Mouse (Mus musculus) spleen, adult 2 months (tissue): ENCODE results near the gene Pkn1. TPM values are rescaled to one million over a fixed set of nuclear protein-coding genes. Genes with fewer than 3 reads are reported as not detected.

Experiments
- DNase-seq, 2 experiments: peaks; one replicate each; pipeline versions ENCODE4 v3.0.0 to v3.0.0-alpha.2; 2012 to 2021; ENCODE audit warnings: low spot score in 2 of 2, low read depth in 1 of 2
- H3K27ac ChIP-seq: fragments of 200-500 bp; 2 replicates; pipeline ENCODE4 v1.5.1; 2012; ENCODE audit warnings: low read length, inconsistent platforms; ENCODE audit not compliant: insufficient read depth
- H3K27me3 ChIP-seq: fragments of 200-500 bp; 2 replicates; pipeline ENCODE4 v1.6.1; 2012; ENCODE audit warnings: mild to moderate bottlenecking, moderate library complexity, low read length, inconsistent platforms; ENCODE audit not compliant: control insufficient read depth, insufficient read depth
- H3K36me3 ChIP-seq: fragments of 200-500 bp; 2 replicates; pipeline ENCODE4 v1.6.1; 2012; ENCODE audit warnings: mild to moderate bottlenecking, low read length, inconsistent platforms; ENCODE audit not compliant: control insufficient read depth, insufficient read depth
- H3K4me1 ChIP-seq: fragments of 200-500 bp; 2 replicates; pipeline ENCODE4 v1.6.1; 2011; ENCODE audit warnings: inconsistent platforms; ENCODE audit not compliant: control insufficient read depth, insufficient read depth, insufficient read length
- H3K4me3 ChIP-seq: fragments of 200-500 bp; 2 replicates; pipeline ENCODE4 v1.5.1; 2011; ENCODE audit warnings: mild to moderate bottlenecking, inconsistent platforms; ENCODE audit not compliant: insufficient read depth, insufficient read length; ENCODE audit errors: extremely low read depth
- CTCF ChIP-seq: fragments of 200-500 bp; IDR thresholded peaks from 2 replicates; pipeline ENCODE4 v1.5.1; 2011; ENCODE audit warnings: mild to moderate bottlenecking, inconsistent platforms; ENCODE audit not compliant: insufficient read depth, insufficient read length, insufficient replicate concordance; ENCODE audit errors: extremely low read depth
- POLR2A ChIP-seq: fragments of 200-500 bp; IDR thresholded peaks from 2 replicates; pipeline ENCODE4 v1.6.1; 2011; ENCODE audit warnings: low read depth, low read length, inconsistent platforms
- WGBS: fragments of 180-500 bp; shearing (Covaris S2); methylation state at CpG from one replicate; pipeline ENCODE4 v1.1.7; 2018; 5-methylcytosine and 5-hydroxymethylcytosine counted together
- polyA plus RNA-seq: library from polyadenylated mRNA; depleted of rRNA; stranded (reverse); fragments of >200 nt; gene quantifications from 2 replicates; pipeline ENCODE4 v1.2.3, GENCODE M21; 2012

The Pkn1 gene
- polyA plus RNA-seq, 1 experiment = 165 TPM

DNA sequence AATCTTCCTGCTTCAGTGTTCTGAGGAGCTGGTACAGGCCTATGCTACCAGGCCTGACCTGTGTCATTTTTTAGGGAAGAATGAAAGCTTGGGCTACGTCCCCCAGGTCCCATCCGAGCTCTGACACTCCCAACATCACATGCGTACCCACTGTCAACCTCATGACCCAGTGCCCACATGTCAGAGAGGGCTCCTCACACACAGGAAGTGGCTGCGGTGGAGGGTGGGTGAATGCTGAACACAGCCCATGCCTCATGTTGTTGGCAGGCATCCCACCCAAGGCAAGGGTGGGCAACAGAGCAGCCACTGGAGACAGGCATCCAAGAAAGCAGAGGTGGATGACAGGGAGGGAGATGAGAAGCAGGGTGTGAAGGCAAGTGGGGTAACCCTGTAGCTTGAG is 37.7 kb upstream of the Pkn1 start:
- peak; percentile 74 to 78 for DNase-seq
- TF ChIP-seq CTCF (no peak), POLR2A (no peak)
- peaks cover 31% of the 10 kb centered on the region; the same call in 1 of the 2 replicates for H3K4me1 ChIP-seq
- peak overlapping the region; percentile 98 for H3K27ac ChIP-seq
- no peaks in the 10 kb centered on the region for H3K27me3 ChIP-seq
- whole genome bisulfite sequencing = 13% methylated on average over 4 of the region's 4 CpGs
- H3K36me3 ChIP-seq = peaks cover 25% of the 10 kb centered on the region
- H3K4me3 ChIP-seq = no peak overlapping the region; the same call in 1 of the 2 replicates

DNA sequence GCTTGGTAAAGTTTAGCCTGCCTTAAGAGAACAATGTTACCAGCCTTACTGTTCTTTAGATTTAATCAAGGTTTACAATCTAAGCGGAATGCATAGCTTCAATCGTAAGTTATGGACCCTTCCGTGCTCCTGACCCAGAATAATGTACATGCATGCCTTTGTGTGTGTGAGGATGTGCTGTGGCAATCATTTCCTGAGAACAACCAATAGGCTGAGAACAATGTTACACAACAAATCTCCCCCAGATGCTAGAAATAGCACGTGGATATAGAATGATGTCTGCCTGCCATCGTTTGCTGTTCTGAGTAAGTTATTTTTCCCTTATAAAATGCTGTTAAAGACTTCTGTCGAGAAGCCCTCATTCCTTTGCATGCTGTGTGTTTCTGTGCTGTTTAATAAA is 33.9 kb upstream of the Pkn1 start:
- H3K27me3 ChIP-seq = no peaks in the 10 kb centered on the region
- DNase-seq = no peak
- H3K27ac ChIP-seq = no peak overlapping the region
- TF ChIP-seq CTCF = no peak
- TF ChIP-seq POLR2A = no peak
- H3K36me3 ChIP-seq = peaks cover 62% of the 10 kb centered on the region
- peaks cover 25% of the 10 kb centered on the region; the same call in 1 of the 2 replicates for H3K4me1 ChIP-seq
- no peak overlapping the region for H3K4me3 ChIP-seq
- WGBS = 66% methylated on average over 6 of the region's 6 CpGs

DNA sequence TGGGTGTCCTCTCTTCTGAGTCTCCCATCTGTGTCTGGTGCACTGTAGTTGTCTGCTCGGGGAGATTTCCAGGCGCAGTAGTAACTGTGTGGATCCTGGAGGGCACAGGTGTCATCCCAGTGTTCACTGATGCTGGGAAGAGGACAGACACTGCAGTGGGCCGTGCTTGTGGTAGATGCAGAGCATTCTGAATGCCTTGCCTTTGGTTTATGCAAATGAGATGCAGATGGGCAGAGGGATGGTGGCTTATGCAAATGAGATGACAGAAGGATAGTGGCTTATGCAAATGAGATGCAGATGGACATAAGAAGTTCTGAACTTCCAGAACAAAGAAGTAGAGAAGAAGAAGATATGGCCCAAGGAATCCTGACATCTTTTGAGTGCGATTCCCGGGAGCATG is 32.9 kb upstream of the Pkn1 start:
- Histone ChIP-seq H3K4me1 (peaks cover 20% of the 10 kb centered on the region; the same call in 1 of the 2 replicates), H3K36me3 (peaks cover 70% of the 10 kb centered on the region), H3K27me3 (no peaks in the 10 kb centered on the region), H3K4me3 (no peak overlapping the region), H3K27ac (no peak overlapping the region)
- WGBS = 82% methylated on average over 5 of the region's 5 CpGs
- no peak for TF ChIP-seq CTCF
- no peak for TF ChIP-seq POLR2A
- DNase-seq = peak in 1 of 2 experiments; percentile 37

DNA sequence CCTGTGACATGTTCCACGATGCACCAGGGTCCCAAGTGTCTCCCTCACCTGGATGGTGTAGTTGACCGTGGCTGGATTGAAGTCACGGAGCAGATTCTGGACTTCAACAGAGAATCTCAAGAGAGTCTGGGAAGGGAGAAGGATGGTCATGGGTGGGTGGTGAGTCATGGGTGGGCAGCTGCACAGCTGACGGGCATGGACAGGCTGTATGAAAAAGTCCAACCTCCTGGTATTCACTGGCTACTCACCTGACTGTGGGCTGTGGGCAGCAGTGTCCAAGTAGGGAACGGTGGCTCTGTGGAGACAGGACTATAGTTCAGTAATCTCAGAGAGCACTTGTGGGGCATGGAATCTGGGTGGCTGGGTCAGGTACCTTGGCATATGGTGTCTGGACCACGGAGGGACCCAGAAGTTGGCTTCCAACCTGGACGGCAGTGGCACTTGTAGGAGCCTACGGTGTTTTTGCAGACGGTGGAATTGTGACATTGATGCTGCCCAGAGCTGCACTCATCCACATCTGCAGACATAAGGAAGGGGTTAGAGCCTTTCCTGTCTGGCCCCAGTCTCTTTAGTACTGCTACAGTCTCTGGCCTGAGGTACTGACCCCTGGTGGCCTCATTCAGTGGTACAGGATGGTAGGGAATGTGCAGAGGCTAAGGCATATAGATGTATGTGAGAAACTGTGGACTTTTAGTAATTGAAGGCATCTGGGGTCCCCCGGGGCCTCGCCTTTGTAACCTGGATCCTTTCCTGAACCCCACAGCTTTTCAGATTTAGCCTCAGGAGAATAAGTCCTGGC is 30.2 kb upstream of the Pkn1 start:
- no peak overlapping the region for H3K4me3 ChIP-seq
- TF ChIP-seq CTCF (peak; percentile 40; the same call in 1 of the 2 replicates), POLR2A (no peak)
- DNase-seq = peak in 1 of 2 experiments; percentile 49
- peaks cover 3% of the 10 kb centered on the region; the same call in 1 of the 2 replicates for H3K4me1 ChIP-seq
- 89% methylated on average over 11 of the region's 11 CpGs for WGBS
- no peak overlapping the region for H3K27ac ChIP-seq
- peaks cover 84% of the 10 kb centered on the region for H3K36me3 ChIP-seq
- H3K27me3 ChIP-seq = no peaks in the 10 kb centered on the region

DNA sequence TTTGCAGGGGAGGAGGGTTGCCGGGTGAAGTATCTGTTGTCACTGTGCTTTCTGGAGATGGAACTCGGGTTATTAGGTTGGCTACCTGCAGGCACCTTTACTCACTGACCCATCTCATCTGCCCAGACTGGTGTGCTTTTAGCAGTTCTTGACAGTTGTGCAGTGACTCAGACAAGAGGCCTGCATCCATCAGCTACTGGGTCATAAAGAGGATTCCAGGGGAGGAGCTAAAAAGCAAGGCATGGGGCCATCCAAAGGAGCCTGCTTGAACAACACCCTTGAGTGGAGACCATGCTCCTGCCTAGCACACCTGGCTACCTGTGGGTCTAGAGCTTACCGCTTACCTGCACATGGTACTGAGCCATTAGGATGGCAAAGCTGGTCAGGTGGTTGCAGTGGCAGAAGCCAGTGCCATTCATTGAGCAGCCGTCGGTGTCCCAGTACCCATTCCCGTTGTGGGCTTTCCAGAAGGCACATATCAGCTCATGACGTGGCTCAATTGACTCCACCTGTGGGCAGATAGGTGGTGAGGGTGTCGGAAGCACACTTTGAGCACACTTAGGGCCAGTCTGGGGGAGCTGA is 26.6 kb upstream of the Pkn1 start:
- TF ChIP-seq CTCF (no peak), POLR2A (no peak)
- Histone ChIP-seq H3K4me1 (no peaks in the 10 kb centered on the region; the same call in 1 of the 2 replicates), H3K27ac (no peak overlapping the region; the same call in 1 of the 2 replicates), H3K27me3 (no peaks in the 10 kb centered on the region), H3K36me3 (peaks cover 82% of the 10 kb centered on the region), H3K4me3 (no peak overlapping the region)
- WGBS = 95% methylated on average over 8 of the region's 8 CpGs
- DNase-seq = no peak

DNA sequence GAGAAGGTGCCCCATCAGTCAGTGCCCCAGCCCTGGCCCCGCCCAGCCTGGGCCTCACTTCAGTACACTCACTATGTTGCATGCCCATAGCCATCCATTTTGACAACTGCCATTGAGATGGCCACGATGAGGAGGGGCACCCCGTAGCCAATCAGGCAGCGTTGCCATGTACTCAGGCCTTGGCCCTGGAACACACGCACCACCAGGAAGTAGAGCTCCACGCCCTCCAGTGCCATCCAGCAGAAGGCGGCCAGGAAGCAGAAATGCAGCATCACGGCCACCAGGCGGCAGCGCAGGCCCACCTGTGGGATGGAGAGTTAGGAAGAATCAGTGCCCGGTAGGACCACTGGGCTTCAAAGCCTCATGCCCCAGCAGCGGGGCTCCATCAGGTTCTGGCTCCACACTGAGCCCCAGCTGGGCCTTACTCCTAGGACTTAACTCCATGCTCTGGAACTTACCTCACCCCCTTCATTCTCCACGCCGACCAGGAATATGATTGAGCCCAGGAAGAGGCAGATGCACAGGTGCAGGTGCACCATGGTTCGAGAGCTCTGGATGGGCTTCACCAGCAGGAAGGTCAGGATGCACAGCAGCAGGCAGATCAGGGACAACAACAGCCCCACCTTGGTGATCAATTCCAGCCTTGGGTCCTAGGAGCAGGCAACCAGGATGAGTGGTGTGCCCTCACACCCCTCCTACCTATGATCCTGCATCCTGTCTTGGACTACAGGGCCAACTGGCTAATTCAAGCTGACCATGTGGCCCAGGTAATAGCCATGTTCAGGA is 25.9 kb upstream of the Pkn1 start:
- Histone ChIP-seq H3K27me3 (no peaks in the 10 kb centered on the region), H3K27ac (no peak overlapping the region), H3K4me1 (no peaks in the 10 kb centered on the region; the same call in 1 of the 2 replicates), H3K36me3 (peaks cover 78% of the 10 kb centered on the region), H3K4me3 (no peak overlapping the region)
- TF ChIP-seq POLR2A (no peak), CTCF (peak; percentile 87)
- peak; percentile 35 to 72 for DNase-seq
- 43% methylated on average over 15 of the region's 15 CpGs for WGBS
